Mouse (Mus musculus) T-helper 1 cell (primary cell): ENCODE results near the gene Elovl1.

Source experiments
- in situ Hi-C: fragments of 300-600 bp; cut with MboI, MseI; formaldehyde crosslinking; loops from one replicate; pipeline ENCODE4 v1.15.1; 2025; ENCODE audit warnings: high pct_unique_total_duplicates

Elovl1 gene

GRCm38 (mm10) chr4:118427768-118428451, at the start of gene Elovl1:
Elovl1 (plus strand) TSS chr4:118428093.
- in situ Hi-C loops: no loop called here

GRCm38 (mm10) chr4:118383271-118383670, 44.6 kb upstream of the Elovl1 start:
- in situ Hi-C loops: no loop called here

GRCm38 (mm10) chr4:118387316-118387715, 40.6 kb upstream of the Elovl1 start:
- in situ Hi-C loops: no loop called here

- in situ Hi-C loops: no loop called here
Observed at GRCm38 (mm10) chr4:118390146-118390545, 37.7 kb upstream of the Elovl1 start.

- in situ Hi-C loops: no loop called here
Observed at GRCm38 (mm10) chr4:118394505-118394904, 33.4 kb upstream of the Elovl1 start.

- in situ Hi-C loops: no loop called here
Observed at GRCm38 (mm10) chr4:118395289-118395688, 32.6 kb upstream of the Elovl1 start.

GRCm38 (mm10) chr4:118396433-118396832, 31.5 kb upstream of the Elovl1 start:
- in situ Hi-C loops: no loop called here

- in situ Hi-C loops: no loop called here
Observed at GRCm38 (mm10) chr4:118398400-118398799, 29.5 kb upstream of the Elovl1 start.

- in situ Hi-C loops: no loop called here
Observed at GRCm38 (mm10) chr4:118401421-118401820, 26.5 kb upstream of the Elovl1 start.

GRCm38 (mm10) chr4:118401918-118402317, 26.0 kb upstream of the Elovl1 start:
- in situ Hi-C loops: no loop called here

- in situ Hi-C loops: no loop called here
Observed at GRCm38 (mm10) chr4:118402701-118403100, 25.2 kb upstream of the Elovl1 start.

- in situ Hi-C loops: no loop called here
Observed at GRCm38 (mm10) chr4:118409142-118409900, 18.6 kb upstream of the Elovl1 start, which contains the start of the genes Szt2 and Med8. Szt2 (minus strand) TSS chr4:118409273. Med8 (plus strand) TSS chr4:118409337.

- in situ Hi-C loops: no loop called here
Observed at GRCm38 (mm10) chr4:118410871-118411270, 17.0 kb upstream of the Elovl1 start.

GRCm38 (mm10) chr4:118413553-118413952, 14.3 kb upstream of the Elovl1 start:
- in situ Hi-C loops: no loop called here

GRCm38 (mm10) chr4:118415779-118416178, 12.1 kb upstream of the Elovl1 start:
- in situ Hi-C loops: no loop called here

GRCm38 (mm10) chr4:118416329-118416728, 11.6 kb upstream of the Elovl1 start:
- in situ Hi-C loops: no loop called here

GRCm38 (mm10) chr4:118417112-118417797, 10.6 kb upstream of the Elovl1 start:
- in situ Hi-C loops: no loop called here

GRCm38 (mm10) chr4:118421384-118421783, 6.5 kb upstream of the Elovl1 start:
- in situ Hi-C loops: no loop called here

- in situ Hi-C loops: no loop called here
Observed at GRCm38 (mm10) chr4:118424541-118425160, 3.2 kb upstream of the Elovl1 start.

- in situ Hi-C loops: no loop called here
Observed at GRCm38 (mm10) chr4:118425374-118425773, 2.5 kb upstream of the Elovl1 start.

- in situ Hi-C loops: no loop called here
Observed at GRCm38 (mm10) chr4:118427415-118427767, 502 bp upstream of the Elovl1 start.
